Mouse (Mus musculus) right cerebral cortex, postnatal 25 days (tissue): ENCODE results near the gene Pate1.

ENCODE experiments used
- DNase-seq: peaks from one replicate; pipeline ENCODE4 v3.0.0; 2022

Gene Pate1

DNA sequence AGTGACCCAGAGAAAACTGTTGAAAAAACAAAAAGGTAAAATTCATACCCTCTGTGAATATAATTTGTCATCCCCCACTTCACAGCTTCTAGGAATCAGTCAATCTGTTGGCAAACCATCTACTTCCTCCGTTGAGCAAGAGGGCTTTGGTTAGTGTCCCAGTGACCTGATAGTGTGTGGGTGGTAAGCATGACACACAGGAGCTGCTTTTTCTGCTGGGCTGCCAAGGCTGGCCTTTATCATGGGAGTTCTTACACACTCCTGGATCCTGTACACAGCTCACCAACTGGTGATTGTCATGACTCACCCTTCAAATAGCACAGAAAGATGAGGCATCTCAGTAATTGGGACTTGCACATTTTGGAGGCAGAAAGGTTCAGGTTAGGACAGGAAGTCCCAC is at the start of gene Pate1:
Gene Pate1 (minus strand): TSS at position 378 of the 400 bp plus-strand sequence.
- DNase-seq: no peak

DNA sequence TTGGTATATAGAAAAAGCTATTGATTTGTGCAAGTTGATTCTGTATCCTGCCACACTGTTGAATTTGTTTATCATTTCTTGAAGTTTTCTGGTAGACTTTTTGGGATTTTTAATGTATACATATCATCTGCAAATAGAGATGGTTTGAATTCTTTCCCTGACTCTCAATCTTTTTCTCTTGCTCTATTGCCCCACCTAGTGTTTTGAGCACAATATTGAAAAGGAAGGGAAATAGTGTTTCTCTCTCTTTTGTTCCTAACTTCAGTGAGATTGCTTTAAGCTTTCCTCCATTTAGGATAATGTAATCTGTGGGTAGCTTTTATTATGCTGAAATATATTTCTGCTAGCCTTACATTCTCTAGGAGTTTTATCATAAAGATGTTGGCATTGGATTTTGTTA is 20.1 kb upstream of the Pate1 start:
- no peak for DNase-seq

DNA sequence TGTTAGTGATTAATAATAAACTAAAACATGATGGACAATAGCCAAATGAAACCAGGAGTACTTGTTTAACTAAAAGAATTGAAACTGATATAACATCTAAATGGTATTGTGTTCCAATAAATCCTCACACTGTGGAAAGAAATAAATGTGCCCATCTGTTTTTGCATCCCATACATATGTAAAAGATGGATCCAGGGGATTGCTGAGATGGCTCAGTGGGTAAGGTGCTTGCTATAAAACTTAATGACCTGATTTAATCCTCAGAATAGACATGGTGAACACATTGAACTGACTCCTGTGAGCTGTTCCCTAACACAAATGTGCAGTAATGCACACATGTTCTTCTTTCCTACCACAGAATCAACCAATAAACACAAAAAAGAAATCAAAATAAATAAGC is 4.7 kb upstream of the Pate1 start:
- DNase-seq: no peak

DNA sequence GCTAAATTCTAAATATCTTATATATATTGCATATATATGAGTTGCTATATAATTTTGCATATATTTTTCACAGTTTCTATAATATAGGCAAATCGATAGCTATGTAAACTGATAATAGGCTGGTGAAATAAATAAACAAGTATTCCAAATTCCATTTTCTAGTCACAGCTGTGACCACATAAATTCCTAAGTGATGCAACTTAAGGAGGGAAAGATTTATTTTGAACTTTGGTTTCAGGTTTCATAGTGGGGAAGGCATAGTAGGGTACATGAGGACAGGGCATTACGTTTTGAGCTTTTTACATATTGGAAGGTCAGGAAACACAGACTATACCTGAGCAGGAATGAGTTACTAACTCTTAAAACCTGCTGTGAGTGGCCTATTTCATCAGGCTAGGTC is 13.6 kb downstream of the Pate1 start:
- no peak for DNase-seq

DNA sequence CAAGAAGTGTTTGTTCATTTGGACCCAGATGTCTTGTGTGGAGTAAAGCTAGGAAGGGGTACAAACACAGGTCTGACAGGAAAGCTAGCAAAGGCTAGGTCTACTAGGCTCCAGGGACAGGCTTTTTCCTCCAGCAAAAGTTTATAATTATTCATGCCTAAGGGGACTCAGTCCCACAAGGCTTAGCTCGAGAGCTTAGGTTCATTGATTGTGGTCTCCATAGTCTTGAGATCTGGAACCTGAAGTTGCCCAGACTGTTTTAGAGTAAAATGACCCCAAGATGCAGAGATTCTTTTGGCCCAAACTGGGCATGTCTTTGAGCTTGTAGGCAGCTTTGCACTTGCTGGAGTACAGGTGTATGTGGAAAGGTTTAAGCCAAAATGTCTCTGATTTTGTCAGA is 39.1 kb downstream of the Pate1 start, which contains the start of gene Pate3:
Gene Pate3 (minus strand): TSS at position 101 of the 400 bp plus-strand sequence.
- DNase-seq: no peak
